Mouse (Mus musculus): ENCODE measurements around the gene Vmn1r223. TPM values are rescaled to one million over a fixed set of nuclear protein-coding genes. Genes with fewer than 3 reads are reported as not detected.

The Vmn1r223 gene
- total RNA-seq, 1 experiment from 2014 or later: not detected

- no peak for ATAC-seq (replicated peaks in 1 of 2; ENCODE audit: insufficient read depth in 1 of 2, low FRiP score in 2 of 2, low TSS enrichment in 1 of 2, low read depth in 1 of 2, poor library complexity in 2 of 2, severe bottlenecking in 2 of 2)
Measured at GRCm38 (mm10) chr13:23299276-23299998, 52.5 kb downstream of the Vmn1r223 start.

GRCm38 (mm10) chr13:23299999-23300341, 53.0 kb downstream of the Vmn1r223 start:
- ATAC-seq (replicated peaks in 1 of 2; ENCODE audit: insufficient read depth in 1 of 2, low FRiP score in 2 of 2, low TSS enrichment in 1 of 2, low read depth in 1 of 2, poor library complexity in 2 of 2, severe bottlenecking in 2 of 2): no peak

Other genes starting within 250 kb of the Vmn1r223 start
- not detected in 2 replicates for gene Vmn1r213, start 239.5 kb upstream of the Vmn1r223 start, total RNA-seq (2017)
- not detected in 2 replicates for gene Vmn1r214, start 216.7 kb upstream of the Vmn1r223 start, total RNA-seq (2017)
- not detected in 2 replicates for gene Vmn1r215, start 179.1 kb upstream of the Vmn1r223 start, total RNA-seq (2017)
- not detected in 2 replicates for gene Vmn1r217, start 128.9 kb upstream of the Vmn1r223 start, total RNA-seq (2017)
- not detected in 2 replicates for gene Vmn1r218, start 114.0 kb upstream of the Vmn1r223 start, total RNA-seq (2017)
- not detected in 2 replicates for gene Vmn1r219, start 87.8 kb upstream of the Vmn1r223 start, total RNA-seq (2017)
- not detected in 2 replicates for gene Vmn1r220, start 59.2 kb upstream of the Vmn1r223 start, total RNA-seq (2017)
- gene Vmn1r221, start 33.0 kb upstream of the Vmn1r223 start, total RNA-seq (2017): not detected in 2 replicates
- gene Vmn1r222, start 11.2 kb upstream of the Vmn1r223 start, total RNA-seq (2017): not detected in 2 replicates
- 53.6 and 57.6 TPM in 2 replicates for gene Zfp322a, start 122.1 kb downstream of the Vmn1r223 start, total RNA-seq (2017)
- gene Abt1, start 176.7 kb downstream of the Vmn1r223 start, total RNA-seq (2017): 12.5 and 18.7 TPM in 2 replicates
- gene Btn1a1, start 218.8 kb downstream of the Vmn1r223 start, total RNA-seq (2017): 0.20 TPM in 1 of 2 replicates, not detected in the other
- gene Btn2a2, start 241.7 kb downstream of the Vmn1r223 start, total RNA-seq (2017): not detected in 2 replicates

Data from hematopoietic stem cell, adult 5-6 weeks (primary cell).